Mouse (Mus musculus): Measurements from ENCODE around the gene Stat6. TPM values are rescaled to one million over a fixed set of nuclear protein-coding genes. Genes with fewer than 3 reads are reported as not detected.

Gene Stat6
- total RNA-seq, 4 experiments from 2014 or later: 10.0 to 13.6 (median 11.3) TPM

DNA sequence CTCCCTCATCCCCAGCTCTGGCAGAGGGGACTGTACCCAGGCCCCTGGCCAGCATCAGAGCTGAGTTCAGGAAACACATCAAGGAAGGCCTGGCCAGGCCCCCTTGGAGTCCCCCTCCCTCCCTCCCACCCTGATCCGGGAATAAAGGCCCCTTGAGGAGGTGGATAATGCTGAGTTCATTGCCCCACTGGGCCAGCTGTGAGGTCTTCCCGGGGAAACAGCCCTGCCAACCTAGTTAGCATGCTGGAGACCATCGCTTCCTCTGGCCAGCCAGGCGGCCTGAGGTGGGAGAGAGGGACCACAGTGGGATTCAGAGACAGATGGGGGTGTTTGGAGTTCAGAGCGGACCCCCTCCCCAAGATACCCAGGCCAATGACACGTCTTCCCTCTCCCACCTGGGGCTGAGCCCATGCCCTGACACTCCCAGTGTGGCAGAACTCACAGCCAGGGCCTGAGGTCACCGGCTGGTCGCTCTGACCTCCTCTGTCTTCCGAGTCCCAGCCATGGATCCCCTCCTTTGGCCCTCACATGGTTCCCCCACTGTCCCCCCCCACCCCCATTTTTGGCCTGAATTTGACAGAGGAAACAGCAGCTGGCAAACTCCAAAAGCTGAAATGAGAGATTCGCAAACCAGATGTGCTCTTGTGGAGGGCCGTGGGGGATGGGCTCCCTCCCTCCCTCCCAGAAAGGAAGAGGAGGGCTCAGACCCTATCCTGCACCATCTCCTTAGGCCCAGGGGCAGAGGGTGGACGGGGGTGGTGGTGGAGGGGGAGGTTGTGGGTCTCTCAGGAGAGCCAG lies 28.4 kb upstream of the Stat6 start:
- DNase-seq (ENCODE audit: low spot score in 2 of 2): no peak

DNA sequence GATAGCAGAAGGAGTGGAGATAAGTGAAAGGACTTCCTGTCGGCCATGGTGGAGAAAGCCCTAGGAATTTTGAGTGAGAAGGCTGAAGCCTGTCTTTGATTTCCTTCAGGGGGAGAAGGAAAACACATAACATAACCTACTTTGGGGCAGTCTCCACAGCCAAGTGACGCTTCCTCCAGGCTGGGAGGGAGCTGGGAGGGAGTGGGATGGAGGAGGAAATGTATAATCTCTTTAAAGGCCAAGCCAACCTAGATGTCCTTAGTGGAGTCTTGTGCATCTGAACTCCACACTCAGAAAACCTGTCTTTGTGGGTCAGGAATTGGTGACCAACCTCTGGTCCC lies 27.8 kb upstream of the Stat6 start:
- no peak for DNase-seq (ENCODE audit: low spot score in 2 of 2)

- DNase-seq (ENCODE audit: low spot score in 2 of 2): no peak
Observed at GRCm38 (mm10) chr10:127615591-127615990, 27.2 kb upstream of the Stat6 start.

GRCm38 (mm10) chr10:127616261-127616679 lies 26.5 kb upstream of the Stat6 start:
- no peak for DNase-seq (ENCODE audit: low spot score in 2 of 2)

DNA sequence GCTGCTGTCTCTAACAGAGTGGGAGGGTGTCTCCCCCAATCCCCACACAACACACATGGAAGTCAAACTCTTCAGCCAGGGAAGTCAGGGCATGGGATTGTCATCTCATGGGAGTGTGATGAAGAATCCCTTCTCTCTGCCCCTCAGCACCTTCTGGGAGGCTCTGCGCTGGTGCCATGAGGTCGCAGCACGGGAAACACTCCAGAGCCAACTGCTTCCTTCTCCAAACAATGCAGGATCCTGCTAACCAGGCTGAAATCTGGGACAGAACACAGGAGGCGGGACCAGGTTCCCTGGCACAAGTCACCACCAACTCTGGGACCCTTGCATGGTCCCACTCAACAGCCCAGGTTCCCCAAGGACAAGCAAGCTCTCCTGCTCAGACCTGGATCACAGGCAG lies 25.5 kb upstream of the Stat6 start:
- no peak for DNase-seq (ENCODE audit: low spot score in 2 of 2)

DNA sequence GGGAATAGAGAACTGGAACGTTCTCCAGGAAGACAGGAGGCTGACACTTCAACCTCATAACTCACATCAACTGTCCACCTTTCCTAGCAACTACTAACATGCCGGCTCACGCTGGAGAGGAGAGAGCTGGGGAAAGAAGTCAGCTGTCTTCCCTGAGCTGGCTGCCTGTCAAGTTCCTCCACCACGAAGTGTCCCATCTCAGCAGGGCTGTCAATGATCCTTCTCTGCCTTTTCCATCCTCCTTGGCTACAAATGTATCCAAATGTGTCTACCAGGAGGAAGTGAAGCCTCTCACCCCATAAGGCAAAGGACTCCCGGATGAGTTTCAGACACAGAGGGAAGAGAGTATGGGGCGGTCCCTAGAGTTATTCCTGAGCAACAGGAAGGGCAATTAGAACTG lies 24.6 kb upstream of the Stat6 start:
- no peak for DNase-seq (ENCODE audit: low spot score in 2 of 2)

GRCm38 (mm10) chr10:127619119-127619721 lies 23.6 kb upstream of the Stat6 start:
- DNase-seq (ENCODE audit: low spot score in 2 of 2): no peak

GRCm38 (mm10) chr10:127619941-127620405 lies 22.8 kb upstream of the Stat6 start:
- no peak for DNase-seq (ENCODE audit: low spot score in 2 of 2)

DNA sequence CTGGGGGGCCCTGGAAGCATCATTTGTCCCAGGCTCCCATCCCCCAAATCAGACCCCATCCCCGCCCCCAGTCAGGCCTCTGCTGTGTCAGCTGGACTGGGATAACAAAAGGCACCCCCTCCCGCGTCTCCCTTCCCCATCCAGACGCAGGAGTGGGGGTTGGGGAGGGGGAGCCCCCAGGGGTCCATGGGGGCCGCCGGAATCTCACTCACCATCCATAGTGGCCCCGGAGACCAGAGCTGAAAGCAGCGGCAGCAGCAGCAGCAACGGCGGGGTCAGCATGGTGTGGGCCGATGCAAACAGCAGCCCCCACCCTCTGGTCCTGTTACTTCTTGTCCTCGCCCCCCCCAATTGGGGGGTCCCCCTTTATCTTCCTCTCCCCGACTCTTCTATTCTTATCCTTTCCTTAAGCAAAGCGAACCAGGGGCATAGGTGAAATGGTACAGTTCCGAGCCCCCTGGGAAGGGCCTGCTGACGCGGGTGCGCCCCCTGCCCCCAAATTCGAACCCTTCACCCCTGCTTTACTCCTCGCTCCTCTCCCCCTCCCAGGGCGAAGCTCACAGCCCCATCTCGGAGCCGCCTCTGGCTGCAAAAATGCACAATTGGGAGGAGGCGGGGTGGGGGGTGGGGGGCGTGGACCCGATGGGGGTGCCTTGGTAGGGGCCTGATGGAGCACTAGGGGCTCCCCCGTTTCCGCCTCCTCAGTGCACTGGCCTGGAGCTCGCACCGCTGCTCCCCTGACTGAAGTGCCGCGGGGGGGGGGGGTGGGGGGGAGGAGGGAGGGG lies 22.2 kb upstream of the Stat6 start, which contains the start of gene Lrp1:
Gene Lrp1 (minus strand): TSS at position 743 of the 785 bp plus-strand sequence.
- DNase-seq (ENCODE audit: low spot score in 2 of 2): no peak

DNA sequence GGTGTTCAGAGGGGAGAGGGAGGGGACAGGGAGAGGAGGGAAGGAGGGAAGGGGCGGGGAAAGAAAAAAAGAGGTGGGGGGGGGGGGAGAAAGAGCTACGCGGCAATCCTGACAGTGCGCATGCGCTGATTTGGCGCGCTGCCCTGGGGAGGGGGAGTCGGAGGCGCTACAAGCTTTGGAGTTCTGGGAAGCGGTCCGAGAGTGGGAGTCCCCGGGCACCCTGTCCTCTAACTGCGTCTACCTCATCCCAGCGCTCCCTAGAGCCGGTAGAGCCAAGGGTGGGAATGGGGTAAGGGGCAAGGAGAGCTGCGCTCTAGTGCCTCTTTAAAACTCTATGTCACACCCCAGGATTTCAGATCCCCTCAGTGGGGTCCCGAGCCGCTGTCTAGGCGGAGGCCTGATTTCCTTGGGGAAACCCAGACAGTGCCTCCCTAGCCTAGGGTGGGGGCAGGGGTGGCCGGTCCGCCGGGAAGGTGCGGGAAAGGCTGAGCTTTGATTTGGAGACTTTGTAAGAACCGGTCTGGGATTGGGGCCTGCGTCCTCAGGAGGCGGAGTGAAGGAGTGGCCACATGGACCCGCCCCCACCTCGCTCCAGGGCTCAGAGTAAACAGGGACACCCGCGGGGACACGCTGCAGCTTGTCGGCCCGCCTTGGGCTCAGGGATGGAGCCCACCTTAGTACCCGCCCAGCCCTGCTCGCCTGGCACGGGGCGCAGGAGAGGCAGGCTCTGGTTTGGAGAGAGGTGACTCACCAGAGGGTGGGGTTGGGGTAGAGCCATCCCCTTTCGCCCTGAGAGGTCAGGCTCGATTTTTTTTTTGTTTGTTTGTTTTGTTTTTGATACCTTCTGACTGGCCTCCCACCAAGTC lies 21.4 kb upstream of the Stat6 start:
- DNase-seq (ENCODE audit: low spot score in 2 of 2): peak; percentile 84 to 88

- peak in 1 of 2 experiments; percentile 64 for DNase-seq (ENCODE audit: low spot score in 2 of 2)
Observed at GRCm38 (mm10) chr10:127622057-127622392, 20.8 kb upstream of the Stat6 start.

DNA sequence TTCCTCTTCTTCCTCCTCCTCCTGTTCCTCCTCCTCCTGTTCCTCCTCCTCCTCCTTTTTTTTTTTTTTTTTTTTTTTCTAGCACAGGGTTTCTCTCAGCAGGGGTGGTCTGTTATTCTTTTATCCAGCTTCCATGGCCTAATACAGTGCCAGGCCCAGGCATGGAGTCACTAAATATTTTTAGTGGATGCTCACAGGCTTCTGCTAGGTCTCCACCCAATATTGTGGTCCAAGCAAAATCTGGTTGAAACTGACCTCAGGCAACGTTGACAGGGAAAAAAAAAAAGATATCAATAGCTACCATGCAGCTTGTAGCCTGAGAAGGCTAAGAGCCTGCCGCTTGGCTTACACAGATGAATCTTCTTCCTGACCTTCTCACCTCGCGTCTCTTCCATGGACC lies 20.1 kb upstream of the Stat6 start:
- no peak for DNase-seq (ENCODE audit: low spot score in 2 of 2)

GRCm38 (mm10) chr10:127623439-127624216 lies 19.2 kb upstream of the Stat6 start:
- no peak for DNase-seq (ENCODE audit: low spot score in 2 of 2)

DNA sequence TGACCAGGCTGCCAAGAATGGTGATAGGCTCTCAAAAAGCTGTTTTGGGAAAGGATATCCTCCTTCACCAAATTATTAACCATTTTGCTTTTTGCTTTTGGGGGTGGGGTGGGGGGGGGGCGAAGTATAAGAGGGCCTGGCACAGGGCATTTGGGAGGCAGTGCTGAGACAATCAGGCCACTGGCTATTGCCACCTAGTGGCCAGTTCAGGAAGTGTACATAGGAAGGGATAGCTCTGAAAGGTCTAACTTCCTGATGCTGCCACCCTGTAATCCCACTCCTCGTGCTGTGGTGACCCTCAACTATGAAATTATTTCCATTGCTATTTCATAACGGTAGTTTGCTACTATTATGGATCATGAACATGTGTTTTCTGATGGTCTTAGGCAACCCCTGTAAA lies 16.4 kb upstream of the Stat6 start:
- DNase-seq (ENCODE audit: low spot score in 2 of 2): no peak

DNA sequence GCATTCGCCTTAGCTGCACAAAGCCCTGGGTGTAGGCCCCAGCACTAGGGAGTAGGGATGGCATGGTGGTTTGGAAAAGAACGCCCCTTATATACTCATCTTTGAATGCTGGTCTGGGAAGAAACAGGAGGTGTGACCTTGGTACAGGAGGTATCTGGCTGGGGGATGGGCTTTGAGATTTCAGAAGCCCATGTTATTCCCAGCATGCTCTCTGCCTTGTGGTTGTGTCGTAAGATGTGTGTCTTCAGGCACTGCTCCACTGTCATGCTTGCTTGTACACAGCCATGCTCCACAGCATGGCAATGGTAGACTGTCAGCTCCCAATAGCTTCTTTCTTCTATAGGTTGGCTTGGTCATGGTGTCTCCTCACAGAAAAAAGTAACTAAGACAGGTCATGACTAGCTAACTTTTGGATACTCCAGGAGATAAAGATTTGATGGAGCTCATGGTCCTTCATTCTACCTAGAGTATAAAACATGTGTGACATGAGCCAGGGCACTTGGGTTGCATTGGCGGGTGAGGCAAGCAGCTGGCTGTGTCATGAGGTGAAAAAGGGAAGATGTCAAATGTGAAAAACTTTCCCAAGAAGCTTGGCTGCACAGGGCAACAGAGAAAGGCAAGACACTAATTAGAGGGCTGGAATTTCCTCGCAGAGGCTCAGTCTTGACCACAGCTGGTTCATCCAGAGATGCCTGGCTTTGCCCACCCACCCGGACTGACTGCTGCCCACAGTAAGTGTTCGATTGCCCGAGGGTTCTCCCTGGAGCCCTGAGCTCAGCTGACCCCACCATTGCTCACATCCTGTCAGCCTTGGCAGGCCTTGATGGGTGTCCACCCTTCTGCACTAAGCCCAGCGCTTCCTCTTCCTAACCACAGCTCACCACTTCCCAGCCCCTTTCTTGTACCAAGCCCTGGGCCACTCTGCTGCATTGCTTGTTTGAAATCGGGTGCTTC lies 11.2 kb upstream of the Stat6 start:
- DNase-seq (ENCODE audit: low spot score in 2 of 2): no peak

DNA sequence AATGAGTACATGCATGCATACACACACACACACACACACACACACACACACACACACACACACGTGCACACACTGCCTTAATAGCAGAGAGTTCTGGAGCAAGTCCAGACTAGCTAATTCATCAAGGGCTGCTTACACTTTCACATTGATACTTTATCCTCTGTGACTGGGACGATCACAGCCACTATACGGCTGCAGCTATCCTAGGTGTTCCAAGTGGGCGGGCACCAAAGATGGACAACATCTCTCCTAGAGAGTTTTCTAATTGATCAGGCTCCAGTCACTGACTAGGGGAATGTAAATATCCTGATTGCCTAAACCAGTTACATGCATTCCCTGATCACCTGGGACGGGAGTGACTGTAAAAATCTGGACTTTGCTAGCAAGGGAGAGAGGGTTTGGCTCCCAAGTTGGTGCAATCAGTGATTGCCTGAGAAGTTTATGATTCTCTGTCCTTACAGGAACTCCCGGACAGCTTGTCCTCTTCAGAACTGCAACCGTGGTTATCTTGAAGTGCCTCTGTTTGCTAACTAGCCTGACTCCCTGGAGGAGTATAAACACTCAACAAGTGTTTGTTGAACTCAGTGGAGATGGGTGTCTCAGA lies 10.0 kb upstream of the Stat6 start:
- no peak for DNase-seq (ENCODE audit: low spot score in 2 of 2)

DNA sequence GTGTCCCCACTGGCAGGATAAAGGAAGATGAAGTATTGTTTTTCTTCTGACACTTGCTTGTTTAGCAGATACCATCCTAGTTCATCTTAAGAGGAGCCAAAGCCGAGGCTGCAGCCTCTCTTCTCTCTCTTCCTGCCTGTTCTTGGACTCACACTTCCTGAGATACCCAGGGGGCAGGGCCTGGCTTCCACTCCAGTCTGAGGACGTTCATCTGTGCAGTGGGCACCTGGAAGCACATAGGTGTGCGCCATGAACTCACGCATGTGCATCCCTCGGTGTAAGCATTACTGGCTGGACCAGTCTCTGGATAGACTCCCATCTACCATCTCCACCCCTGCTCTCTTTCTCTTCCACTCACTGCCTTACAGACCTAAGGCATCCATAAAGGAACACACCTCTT lies 2.4 kb upstream of the Stat6 start:
- DNase-seq (ENCODE audit: low spot score in 2 of 2): no peak

GRCm38 (mm10) chr10:127641861-127642771 lies 670 bp upstream of the Stat6 start:
- peak; percentile 58 to 85 for DNase-seq (ENCODE audit: low spot score in 2 of 2)

Measured in layer of hippocampus, adult 8-10 months (tissue).